Mouse (Mus musculus) c-Kit-positive CD71-negative TER-119-negative erythroid progenitor cells, embryonic 14.5 days (primary cell): ENCODE data around the gene Parp16.
"Not testable (repeated sequence)": the region's sequence is repeated elsewhere in the genome, so short reads cannot be mapped to it uniquely, and the experiment has no call there.

ENCODE experiments used
- DNase-seq: peaks from one replicate; pipeline ENCODE4 v3.0.0-alpha.2; 2013; ENCODE audit warnings: low read depth

The Parp16 gene

DNA sequence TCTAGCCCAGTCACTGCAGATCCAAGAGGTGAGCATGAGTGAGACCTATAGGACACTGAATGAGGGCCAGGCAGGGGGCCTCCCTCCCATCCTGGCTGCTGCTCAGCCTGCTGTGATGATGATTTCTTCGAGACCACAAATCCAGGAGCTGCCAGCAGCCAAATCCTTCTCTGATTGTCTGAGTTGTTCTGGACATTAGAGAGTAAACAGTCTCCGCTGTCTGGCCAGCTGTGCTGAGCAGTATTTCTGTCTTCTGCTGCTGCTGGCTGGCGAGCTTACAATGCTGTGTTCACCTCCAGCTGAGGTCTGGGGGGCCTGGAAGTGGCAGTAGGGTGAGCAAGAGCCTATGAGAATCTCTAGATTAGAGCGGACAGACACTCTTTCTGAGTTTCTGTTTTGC lies 48.1 kb downstream of the Parp16 start:
- no peak for DNase-seq

DNA sequence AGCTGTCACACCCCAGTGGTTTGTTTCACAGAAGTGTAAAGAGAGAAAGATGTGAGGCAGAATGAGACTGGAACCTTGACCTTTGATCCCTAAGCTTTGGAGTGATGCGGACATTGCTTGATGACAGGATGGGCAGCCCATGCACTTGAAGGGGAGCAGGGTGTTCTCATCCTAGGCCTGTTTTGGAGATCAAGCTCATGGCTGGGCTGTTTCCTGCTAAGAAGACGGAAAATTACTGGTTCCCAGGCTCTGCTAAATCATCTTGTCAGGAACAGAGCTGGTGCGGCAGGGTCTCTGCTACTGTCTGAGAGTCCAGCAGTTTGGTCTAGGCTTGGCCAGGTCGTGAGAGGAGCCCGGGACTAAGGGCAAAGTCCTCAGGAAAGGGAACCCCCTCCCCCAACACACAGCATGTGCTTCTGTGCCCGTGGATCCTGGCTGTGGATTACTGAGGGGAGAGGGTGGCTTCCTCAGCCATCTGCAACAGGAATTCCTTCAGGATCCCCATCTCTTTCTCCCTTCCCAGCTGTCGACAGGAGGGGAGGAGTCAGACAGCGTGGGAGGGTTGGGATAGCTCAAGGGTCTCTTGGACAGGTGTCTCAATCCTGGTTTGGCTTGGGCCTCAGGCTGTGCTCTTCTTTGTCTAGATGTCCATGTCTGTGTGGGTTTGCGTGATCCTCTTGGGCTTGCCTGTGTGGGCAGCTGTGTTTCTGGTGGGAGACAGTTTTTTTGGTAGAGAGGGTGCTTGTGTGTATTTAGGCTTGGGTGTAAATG lies 49.1 kb downstream of the Parp16 start:
- DNase-seq = no peak

DNA sequence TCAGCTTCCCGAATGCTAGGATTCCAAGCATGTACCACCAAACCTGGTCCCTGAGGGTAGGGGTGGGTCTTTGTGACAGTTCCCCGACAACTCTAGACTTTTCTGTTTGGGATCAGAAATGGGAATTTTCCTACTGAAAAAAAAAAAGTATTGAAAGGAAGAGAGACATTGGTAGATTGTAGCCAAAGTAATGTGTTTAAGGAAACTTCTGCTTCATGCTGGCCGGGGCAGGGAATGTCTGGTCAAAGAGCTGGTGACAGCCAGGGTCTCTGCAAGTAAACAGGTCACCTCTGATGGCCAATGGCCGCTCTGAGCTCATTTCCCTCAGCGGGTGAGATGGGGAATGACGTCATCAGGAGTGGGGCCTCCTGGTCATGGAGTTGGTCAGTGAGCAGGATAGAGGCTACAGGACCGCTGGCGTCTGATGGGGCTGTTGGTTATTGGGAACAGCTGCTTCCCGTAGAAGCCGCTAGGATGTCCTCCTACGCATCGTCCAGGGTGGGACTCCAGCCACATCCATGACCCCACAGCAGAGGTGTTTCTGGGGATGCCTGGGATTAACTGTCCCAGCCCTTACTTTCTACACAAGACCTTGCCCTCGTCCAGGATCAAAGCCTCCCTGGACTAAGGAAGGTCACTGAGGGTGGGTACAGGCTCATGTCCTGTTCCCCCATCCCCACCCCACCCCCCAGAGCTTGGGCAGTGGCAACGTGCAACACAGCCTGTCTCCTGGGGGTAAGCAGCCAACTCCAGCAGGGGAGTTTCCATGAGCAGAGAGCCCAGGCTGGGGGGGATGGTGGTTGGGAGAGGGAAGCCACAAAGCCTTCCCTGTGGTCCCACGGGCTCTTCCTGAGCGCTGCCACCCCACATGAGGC lies 52.6 kb downstream of the Parp16 start:
- DNase-seq = no peak

DNA sequence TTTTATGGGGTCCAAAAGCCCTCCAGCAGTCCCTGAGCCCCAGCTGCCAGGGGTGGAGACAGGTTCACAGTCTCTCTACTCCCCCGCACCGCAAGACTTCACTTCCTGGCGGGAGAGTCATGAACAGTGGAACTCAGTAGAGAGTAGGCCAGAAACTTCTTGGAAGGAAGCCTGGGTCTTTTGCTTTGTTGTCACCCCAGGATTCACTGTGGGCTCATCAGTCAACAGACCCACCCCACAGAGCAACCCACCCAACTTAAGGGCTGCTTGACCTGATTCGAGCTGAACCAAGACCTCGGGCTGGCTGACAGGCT lies 53.2 kb downstream of the Parp16 start:
- DNase-seq = no peak

DNA sequence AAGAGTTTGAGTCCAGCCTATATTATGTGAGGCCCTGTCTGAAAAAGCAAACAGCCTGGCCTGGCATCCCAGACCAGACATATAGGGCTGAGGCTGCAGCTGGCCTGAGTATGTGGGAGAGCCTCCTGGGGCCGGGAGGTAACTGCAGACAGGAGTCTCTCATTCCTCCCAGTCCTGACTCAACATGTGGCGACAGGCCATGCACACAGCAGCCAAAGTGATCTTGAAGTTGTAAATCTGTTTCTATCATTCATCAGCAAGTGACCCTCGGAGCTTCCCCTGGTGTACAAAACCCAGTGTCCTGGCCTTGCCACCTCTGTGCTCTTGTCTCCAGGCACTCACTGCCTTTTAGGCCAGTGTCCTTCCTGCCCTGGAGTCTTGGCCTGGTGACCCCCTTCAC lies 56.9 kb downstream of the Parp16 start:
- no peak for DNase-seq

DNA sequence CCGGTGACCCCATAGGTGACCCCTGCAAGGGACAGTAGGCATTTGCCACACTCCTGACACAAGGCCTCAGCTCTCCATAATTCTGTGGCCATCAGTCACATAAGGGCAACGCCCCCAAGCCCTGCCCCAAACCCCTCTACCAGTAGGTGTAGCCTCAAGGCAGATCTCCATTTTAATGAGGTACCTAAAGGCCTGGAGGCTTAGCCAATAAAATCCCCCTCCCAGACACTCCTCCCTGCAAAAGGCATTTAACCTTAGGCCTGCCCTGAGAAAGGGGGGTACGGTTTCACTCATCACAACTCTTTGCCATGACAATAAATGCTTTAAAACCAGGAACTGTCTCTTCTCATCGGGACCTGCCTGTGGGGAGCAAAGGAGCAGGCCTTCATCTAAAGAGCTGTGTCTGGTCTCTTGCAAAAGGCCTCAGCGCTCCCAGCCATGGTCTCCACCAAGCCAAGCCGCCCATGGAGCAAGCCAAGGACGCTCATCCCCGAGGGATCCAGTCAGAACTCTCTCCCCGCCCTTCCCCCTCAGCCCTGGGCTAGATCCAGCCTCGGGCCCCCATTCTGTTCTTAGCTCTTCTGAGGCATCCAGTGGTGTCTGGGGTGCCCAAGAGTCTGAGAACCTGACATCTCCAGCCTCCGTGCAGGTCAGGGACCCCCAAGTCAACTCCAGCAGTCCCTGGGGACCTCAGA lies 60.9 kb downstream of the Parp16 start:
- no peak for DNase-seq

DNA sequence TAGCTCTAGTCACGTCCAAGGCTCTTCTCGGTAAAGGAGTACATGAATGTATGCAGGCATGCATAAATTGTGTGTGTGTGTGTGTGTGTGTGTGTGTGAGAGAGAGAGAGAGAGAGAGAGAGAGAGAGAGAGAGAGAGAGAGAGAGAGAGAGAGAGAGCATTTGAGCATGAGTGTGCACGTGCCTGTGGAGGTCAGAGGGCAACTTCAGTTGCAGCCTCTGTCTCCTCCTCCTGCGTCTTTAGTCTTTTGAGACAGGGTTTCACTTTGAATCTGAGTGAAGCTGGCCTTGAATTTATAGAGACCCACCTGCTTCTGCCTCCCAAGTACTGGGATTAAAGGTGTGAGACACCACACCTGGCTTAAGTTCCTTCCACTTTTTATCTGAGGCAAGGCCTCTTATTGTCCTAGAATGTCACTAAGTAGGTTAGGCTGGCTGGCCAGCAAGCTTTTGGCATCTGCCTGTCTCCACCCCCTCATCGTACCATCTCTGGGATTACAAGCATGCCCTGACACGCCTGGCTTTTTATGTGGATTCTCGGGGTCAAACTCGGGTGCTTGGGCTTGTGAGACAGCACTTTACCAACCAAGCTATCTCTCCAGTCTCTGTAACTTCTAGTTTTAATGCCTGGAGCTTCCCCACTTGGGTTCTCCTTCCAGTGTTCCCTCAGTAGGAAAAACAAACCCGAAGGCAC lies 62.2 kb downstream of the Parp16 start:
- no peak for DNase-seq

DNA sequence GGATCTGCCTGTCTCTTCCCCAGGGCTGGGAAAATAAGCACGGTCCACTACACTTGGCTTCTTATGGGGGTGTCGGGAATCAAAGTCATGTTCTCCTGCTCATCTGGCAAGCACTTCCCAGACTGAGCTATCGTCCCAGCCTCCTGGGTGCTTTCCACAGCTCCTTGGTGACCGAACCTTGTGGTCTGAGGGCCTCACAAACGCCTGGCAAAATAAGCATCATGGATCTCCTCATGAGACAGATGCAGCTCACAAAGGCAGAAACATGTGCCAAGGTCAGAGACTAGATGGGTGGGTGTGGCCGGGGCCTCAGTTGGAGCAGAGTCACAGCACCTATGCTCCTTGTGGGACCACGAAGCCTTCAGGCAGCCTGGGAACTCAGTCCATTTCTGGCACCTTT lies 64.2 kb downstream of the Parp16 start:
- DNase-seq = no peak

DNA sequence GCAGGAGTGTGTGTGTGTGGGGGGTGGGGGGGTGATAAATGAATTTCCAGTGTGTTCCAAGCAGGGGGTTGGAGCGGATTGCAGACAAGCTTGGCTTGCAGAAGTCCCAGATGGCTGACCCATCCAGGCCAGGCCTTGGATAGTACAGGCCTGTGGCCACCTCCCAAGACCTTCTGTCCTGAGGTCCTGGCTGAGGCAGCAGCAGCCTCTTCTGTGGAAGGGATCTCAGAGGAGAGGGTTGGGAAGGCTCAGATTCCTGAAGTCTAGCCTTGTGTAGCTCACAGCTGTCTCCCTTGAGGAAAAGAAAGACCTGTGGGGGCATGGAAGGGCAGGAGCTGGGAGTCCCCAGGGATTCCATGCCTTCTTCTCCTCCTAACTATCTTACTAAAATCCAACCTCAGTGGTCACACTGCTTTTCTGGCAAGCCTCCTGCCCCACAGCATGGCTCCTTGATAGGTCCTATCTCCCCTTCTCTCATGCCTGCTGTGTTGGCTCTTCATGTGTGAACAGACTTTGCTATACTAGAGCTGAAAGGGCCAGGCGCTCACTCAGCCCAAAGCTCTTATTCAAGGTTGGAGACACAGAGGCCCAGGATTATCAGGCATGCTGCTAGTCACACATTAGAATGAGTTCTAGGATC lies 66.6 kb downstream of the Parp16 start:
- DNase-seq = no peak

DNA sequence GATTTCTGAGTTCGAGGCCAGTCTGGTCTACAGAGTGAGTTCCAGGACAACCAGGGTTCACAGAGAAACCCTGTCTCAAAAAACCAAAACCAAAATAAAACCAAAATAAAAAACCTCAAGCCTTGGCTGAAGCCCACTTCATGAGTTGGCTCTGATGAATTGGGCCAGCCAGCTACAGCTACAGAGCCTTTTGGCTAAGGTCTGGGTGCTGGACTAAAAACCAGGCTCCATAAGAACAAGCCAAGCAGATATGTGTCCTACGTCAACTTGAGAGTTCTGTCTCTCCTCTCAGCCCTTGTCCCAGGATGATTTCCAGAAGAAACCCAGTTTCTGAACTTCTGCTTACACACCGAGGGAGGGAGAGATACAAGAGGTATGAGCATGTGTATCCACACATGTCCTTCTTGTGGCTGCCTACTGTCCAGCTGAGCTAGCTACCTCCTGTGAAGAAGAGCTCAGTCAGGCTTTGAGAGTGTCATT lies 67.5 kb downstream of the Parp16 start:
- no peak for DNase-seq

DNA sequence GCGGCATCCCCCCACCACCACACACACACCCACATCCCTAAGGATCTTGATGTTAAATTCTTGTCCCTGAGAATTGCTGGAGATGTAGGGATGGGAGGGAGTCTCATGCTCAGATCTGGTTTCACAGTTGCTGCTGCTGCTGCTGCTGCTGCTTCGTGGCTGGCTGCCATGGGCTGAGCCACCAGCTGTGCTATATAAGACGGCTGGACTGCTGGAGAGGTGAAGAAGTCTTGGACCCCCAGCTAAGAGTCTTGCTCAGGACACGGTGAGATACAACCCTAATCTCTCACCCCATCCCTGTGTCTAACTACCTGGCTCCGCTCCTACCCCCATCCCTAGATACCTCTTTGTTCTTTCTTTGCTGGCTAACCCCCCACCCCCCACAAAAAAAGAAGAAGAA lies 69.8 kb downstream of the Parp16 start, which contains the start of gene Cilp:
Cilp (plus strand) TSS at position 222 of the 400 bp plus-strand sequence.
- no peak for DNase-seq

DNA sequence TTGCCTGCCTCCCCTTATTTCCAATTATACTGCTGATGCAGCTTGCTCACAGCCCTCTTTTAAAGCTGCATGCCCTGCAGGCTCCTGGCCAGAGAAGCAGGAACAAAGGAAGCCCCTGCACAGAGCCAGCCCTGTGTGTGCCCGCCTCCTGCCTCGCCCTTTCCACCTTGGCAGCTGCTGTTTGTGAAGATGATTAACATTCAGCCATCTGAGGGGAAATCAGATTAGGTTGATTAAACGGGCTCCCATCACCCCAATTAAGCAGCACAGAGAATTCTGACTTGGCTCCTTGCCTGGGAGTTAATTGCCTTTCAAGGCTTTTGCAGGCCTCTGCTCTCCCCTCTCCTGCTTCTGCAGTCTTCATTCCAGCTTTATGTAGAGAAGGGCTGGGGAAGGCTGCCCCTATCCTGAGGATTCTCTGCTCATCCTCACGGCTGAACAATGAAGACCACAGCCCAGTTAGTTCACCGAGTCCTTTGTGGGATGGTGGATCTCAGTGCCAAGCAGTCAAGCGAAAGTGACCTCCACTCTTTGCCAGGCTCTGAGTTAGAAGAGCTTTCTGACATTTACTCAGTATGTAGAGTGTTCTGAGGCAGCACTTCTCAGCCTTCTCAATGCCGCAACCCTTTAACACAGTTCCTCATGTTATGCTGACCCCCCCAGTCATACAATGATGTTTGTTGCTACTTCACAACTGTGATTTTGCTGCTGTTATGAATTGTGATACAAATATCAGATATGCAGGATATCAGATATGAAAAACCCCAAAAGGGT lies 72.8 kb downstream of the Parp16 start:
- DNase-seq = no peak

DNA sequence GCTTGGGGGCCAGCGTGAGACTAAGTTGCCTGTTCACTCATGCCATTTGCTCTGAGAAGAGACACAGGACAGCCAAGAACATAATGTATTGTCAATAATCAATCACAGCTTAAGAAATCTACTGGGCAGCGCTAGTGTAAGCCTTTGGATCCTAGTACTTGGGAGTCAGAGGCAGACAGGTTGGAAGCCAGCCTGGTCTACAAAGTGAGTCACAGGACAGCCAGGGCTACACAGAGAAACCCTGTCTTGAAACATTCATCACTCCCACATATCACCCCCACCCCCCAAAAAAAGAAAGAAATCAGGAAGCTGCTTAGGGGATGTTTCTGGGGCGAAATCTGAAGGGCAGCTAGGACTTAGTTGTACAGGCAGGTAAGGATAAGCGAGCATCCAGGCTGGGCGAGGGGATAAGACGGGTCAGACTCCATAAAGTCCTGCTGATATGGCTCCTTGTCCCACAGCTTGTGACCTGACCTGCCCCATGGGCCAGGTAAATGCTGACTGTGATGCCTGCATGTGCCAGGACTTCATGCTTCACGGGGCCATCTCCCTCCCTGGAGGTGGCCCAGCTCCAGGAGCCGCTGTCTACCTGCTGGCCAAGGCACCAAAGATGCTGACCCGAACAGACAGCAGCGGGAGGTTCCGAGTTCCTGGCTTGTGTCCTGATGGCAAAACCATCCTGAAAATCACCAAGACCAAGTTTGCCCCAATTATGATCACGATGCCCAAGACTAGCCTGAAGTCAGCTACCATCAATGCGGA lies 78.1 kb downstream of the Parp16 start:
- DNase-seq = no peak

DNA sequence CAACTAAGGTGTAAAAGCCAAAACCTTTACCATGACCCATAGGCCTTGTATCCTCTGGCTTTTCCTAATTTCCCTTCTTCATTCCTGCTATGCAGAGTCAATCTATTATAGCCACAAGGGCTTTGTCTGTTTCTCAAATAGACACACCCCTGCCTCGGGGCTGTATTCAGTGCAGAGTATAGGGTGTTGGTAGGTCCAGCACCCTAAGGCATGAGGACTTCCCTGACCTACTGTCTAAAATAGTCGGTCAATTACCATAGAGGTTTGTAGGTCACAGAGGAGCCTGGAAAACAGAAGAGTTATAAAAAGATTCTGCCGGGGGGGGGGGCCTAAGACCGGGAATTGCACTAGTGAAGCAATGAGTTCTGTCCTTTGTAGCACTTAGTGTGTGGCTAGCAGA lies 78.7 kb downstream of the Parp16 start:
- DNase-seq = no peak

DNA sequence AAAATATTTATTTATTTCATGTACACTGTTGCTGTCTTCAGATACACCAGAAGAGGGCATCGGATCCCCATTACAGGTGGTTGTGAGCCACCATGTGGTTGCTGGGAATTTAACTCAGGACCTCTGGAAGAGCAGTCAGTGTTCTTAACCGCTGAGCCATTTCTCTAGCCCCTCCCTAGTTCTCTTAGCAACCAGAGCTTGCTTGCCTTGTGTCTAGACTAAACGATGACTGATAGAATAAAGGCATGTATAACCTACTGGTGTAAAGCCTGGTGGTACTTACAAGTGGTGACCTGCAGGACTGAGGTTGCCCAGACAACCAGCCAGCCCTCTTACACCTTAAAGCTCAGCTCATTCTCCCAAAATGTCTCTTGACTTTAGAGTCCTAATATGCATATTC lies 79.7 kb downstream of the Parp16 start:
- not testable (repeated sequence) for DNase-seq

DNA sequence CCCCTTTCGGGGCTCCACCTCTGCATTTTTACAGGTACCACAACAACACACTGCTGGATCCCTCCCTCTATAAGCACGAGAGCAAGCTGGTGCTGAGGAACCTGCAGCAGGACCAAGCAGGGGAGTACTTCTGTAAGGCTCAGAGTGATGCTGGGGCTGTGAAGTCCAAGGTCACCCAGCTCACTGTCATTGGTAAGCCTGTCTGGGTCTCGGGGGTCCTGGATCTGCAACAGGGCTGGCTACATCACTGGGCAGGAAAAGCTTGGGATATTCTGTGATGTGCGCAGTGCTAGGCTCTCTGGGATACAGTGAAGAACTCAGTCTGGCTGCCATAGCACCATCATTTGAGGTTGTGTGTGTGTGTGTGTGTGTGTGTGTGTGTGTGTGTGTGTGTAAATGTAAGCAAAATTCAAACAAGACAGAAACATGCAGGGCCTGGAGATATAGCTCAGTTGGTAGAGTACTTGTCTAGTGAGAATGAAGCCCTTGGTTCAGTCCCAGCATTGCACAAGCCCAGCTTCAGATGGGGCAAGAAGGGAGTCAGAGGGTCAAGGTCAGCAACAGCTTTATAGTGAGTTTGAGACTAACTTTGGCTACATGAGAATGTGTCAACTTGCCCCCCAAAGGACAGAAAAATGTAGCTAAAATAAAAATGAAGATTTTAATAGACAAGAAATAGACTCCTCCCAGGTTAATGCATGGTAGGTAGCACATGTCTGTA lies 80.8 kb downstream of the Parp16 start:
- DNase-seq = no peak

DNA sequence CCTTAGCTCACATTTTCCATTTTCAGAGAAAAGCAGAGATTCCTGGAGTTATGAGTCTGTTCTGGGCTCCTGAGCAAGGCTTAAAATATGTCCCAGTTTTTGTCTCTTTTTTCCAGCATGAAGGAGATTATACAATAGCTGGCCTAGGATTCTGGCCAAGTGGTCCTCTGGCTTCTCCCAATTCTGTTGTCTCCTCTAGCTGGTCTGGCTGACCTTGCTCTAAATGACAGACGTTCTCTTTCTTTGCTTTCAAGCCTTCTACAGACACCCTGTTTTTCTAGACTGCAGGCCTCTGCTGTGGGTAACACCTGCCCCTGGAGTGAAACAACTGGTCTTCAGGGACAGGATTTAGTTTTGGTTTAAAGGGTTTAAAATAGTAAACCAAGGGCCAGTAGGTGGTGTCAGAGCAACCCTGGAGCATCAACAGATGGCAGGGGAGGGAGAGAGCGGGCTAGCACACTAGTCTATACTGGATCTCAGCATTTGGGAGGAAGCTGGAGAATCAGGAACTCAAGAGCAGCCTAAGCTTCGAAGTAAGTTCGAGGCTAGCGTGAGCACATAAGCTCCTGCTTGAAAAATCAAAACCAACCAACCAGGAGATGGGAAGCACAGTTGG lies 86.5 kb downstream of the Parp16 start:
- no peak for DNase-seq

DNA sequence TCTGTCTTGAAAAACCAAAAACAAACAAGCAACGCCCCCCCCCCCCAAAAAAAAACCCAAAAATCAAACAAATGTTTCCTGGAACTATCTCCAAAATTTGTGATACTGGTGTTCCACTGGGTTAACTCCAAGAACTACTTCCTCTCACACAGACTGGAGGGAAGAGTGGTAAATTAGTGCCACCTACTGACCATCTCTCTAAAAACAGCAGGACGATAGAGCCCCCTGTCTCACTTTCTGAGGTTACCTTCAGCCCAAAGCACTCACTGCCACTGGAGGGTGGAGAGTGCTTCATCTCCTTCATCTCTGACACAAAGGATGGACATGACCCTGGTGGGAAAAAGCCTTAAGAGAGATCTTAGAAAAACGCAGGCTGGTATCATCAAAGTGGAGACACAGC lies 88.1 kb downstream of the Parp16 start:
- peak; percentile 58 for DNase-seq

DNA sequence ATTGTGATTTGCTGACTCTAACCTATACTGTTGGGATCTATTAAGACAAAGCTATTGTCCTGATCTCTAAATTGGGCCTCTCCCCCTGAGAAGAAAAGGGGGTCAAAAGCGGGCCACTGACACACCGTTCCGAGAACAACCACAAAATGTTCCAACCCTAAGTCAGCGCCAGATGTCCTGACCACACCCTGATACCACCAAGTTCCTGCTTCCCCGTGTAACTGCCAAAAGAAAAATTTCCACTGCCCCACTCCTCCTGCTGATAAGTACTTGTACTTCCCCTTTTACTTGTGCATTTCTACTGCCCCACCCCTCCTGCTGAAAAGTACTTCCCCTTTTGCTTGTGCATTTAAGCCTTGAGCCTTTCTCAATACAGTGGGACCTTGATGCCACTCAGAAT lies 93.1 kb downstream of the Parp16 start:
- DNase-seq = not testable (repeated sequence)
